Mouse (Mus musculus) cerebellum, postnatal 10 days (tissue): ENCODE results near the gene Rnf151.
A peak's percentile ranks its signal among the peaks of the same experiment; 100 is the strongest.

ENCODE experiments used
- DNase-seq, 2 experiments: peaks; one replicate each; pipeline ENCODE4 v3.0.0; 2021; ENCODE audit warnings: mixed read lengths in 2 of 2

Rnf151 gene

GRCm38 (mm10) chr17:24717943-24718342, at the start of gene Rnf151, which contains the start of gene Rps2:
TSS of gene Rnf151 (minus strand) at chr17:24718063.
TSS of gene Rps2 (plus strand) at chr17:24718116.
- DNase-seq, result no peak

GRCm38 (mm10) chr17:24766266-24766875, 48.5 kb upstream of the Rnf151 start:
- no peak for DNase-seq

DNA sequence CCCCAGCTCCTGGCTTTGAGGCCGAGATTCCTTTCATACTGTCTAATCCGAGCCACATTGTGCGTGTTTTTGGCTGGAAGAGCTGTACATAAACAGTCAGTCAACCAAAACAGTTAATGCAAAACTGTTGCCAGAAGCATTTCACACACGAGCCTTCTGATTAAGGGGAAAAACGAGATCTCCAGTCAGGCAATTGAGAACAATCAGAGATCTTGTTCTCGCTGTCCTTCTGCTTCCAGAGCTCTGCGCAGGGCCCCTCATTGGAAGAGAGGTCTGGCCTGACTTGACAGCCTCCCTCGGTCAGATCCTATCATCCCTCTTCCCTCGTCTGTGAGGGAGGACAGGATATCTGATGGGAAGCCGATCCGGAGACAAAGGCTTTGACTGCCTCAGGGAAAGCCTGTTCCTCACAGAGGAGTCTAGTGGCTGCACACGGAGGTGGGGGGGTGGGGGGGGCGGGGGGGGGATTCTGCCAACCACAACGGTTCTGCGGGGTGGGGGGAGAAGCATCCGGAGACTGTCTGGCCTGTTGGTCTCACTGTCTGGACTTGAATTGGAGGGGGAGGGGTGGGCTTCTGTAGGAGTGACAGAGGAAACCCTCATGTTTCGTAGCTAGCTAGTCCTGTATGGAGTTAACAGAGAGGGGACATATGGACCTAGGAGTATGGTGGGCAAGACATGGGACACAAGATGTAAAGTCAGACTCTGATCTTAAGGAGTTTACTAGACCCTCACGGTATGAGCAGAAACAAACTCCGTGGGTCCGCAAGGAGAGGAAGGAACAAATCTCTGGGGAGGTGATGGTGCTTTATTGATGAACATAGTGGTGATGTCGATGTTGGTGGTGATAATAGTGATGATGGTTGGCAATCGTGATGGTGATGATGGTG, 47.4 kb upstream of the Rnf151 start:
- peak in 1 of 2 experiments; percentile 25 for DNase-seq

DNA sequence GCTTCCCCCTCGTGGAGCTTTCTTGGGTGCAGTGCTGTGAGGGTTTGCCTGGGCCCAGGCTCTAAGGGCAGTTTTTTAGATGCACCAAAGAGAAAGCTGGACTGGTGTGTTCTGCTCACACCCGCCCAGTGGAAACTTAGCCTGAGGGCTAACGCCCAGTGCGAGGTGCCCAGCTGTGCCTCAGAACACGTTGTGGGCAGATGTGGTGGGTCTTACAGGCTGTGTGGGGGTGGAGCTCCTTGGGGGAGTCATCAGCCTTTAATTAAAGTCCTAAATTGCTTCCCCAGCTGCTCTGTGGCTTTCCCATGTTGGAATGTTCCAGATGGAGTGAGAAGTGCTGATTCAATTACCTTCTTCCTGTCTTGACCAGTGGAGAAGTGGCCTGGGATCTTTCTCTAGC, 43.3 kb upstream of the Rnf151 start:
- DNase-seq, result no peak

DNA sequence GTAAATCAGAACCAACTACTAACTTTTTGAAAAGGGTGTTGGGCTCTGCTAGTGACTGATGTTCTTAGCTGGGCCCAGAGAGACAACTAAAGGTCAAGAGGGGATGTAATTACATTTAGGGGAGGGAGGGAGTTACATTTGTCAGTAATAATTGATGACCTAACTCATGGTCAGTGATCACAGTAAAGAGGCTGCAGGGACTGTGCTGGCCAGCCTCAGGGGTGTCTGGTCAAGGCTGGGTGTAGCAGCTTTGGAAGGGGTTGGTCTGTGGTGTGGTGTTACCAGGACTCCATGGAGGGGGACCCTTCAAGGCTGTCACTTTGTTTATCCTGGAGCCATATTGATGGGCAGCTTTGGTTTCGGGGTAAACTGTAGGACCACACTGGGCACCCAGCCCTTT, 39.5 kb upstream of the Rnf151 start:
- no peak for DNase-seq

DNA sequence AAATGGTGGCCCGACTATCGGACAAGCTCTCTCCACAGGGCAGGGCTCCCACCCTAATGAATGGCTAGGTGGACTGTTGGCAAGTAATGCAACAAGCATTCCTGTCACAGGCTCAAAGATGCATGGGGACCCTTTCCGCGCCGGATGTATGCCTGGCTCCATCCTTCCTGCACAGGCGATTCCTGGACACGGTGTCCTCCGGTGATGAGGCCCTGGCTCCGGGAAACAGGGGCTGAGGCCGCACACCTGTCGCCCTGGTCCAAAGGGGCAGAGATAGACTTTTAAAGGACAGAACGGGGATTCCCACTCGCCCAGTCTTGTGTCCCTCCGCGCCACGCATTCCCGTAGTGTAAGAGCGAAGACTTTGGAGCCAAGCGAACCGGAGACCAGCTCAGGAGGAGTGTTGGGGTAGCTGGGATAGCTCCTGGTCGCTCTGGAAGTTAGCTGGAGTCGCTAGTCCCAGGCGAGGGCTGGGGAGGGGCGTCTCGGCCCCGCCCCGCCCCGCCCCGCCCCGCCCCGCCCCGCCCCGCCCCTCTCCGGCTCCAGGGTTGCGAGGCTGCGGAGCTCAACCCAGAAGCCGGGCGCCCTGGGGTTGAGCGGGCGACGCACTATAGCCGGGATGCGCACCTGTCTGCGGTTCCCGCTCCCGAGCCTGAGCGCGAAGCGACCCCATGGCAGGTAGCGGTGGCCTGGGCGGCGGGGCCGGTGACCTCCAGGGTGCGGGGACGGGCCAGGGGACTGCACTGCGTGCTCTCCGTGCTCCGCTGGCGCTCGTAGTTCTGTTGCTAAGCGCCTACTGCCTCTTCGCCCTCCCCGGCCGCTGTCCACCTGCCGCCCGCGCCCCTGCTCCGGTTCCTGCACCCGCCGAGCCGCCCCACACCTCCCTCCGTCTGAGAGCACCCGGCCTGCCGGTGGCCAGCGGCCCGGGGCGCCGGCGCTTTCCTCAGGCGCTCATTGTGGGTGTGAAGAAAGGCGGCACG, 34.8 kb upstream of the Rnf151 start, which contains the start of gene Hs3st6:
Hs3st6 (plus strand) TSS at position 574 of the 980 bp plus-strand sequence.
- no peak for DNase-seq

DNA sequence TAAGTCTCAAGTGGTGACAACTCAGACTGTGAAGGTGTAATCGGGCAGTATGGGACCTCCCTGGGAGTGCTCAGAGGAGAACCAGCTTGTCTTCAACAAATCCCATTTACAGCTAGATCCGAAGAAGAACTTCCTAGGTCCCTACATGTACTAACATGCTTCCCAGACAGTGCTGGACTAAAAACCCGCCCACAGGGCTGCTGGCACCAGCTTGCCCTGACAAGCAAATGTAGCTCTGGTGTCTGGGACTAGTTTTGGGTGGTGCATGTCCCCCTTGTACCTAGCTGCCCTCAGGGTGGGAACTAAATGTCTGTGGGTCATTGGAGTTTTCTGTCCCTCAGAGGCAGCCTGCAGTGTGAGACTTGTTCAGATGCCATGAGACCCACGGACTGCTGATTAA, 33.7 kb upstream of the Rnf151 start:
- DNase-seq, result no peak

DNA sequence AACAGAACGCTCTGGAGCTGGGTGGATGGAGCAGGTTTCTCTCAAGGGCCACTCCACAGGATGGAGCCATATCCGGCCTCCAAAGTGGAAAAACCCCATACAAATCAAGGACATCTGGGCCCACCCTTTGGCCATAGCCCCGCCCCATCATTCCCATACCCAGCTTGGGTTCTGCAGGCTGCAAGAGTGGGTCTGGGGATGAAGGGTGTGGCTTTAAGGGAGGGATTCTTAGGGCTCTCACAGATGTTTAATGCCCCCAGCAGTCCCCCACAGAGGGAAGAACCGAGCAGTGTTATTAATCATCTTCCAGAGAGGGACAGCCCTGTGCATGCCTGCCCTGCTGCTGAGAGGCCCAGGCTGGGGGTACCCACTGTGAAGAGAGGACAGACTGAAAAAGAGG, 29.1 kb upstream of the Rnf151 start:
- DNase-seq, result no peak

DNA sequence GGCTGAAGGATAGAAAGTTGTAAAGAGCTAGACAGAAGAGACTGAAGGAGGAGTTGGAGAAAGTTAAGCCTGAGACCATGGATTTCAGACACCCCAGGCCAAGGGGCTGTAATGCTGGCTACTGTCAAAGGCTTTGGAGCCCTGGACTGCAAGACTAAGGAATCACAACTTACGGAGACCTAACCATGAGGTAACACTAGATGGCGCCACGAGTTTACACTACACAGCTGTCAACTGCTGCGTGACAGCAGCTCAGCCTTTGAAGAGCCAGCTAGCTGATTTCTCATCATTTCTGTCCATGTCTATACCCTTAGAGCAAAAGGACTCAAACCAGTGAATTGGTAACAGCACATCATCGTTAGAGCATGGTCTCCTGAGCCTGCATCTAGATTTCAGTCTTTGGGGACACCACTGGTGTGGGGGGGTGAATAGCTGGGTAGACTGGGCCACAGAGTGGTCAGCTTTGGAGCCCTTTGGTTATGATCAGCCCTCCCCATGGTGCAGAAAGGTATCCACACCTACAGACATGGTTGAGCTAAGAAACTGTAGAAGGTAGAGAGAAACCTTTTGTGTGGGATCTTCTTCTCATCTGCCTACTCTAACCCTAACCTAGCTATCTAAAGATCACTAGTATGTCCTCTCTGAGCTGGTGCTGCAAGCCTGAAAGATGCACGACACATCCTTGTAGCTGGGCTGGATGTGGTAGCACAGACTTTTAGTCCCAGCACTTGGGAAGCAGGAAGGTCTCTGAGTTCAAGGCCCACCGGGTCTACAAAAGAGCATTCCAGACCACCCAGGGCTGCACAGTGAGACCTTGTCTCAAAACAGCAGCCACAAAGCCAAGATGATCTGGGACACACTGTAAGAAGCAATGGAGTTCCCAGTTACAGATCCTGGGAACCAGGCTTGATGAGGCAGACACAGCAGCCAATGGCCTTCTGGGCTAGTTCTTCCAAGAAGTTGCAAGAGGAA, 27.9 kb upstream of the Rnf151 start:
- DNase-seq, result peak; percentile 87 to 89

DNA sequence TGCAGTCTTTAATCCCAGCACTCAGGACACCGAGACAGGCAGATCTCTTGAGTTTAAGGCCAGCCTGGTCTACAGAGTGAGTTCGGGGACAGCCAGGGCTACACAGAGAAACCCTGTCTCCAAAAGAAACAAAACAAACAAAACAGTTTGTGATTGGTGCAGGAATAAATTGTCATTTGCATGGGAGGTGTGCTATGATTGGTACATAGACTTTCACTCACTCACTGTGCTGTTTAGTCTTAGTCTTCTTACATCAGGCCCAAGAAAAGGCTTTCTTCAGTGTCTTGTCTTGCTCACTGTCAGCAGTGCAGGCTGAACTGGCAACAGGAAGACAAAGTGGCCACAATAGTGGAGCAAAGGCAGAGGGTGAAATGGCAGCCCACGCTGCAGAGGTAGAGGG, 26.5 kb upstream of the Rnf151 start:
- DNase-seq, result no peak

DNA sequence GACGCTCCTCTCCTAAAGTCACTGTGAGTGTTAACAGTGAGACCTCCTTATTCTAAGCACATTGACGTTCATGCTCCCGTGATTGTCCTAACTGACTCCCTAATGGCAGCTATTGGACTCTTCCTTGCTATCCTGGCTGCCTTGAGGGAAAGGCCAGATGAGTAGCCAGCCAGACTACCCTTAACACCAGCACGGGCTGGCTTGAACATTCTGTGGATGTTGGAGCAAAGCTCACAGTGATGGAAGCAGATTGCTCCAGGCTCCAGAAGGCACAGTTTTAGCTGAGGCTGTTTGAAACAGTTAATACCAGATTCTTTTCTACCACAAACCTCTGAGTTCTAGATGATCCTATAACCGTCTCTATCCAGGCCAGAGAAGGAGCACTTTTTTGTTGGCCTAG, 26.0 kb upstream of the Rnf151 start:
- no peak for DNase-seq

- no peak for DNase-seq
These were observed 24.4 kb upstream of the Rnf151 start for GRCm38 (mm10) chr17:24742307-24742706.

- no peak for DNase-seq
These were observed 22.1 kb upstream of the Rnf151 start for GRCm38 (mm10) chr17:24739926-24740325.

- no peak for DNase-seq
These were observed 20.4 kb upstream of the Rnf151 start for GRCm38 (mm10) chr17:24738238-24738637.

- no peak for DNase-seq
These were observed 19.4 kb upstream of the Rnf151 start for GRCm38 (mm10) chr17:24737135-24737810.

GRCm38 (mm10) chr17:24736330-24737051, 18.6 kb upstream of the Rnf151 start, which contains the start of gene Msrb1:
TSS of gene Msrb1 (plus strand) at chr17:24736642.
- peak; percentile 93 to 96 for DNase-seq

DNA sequence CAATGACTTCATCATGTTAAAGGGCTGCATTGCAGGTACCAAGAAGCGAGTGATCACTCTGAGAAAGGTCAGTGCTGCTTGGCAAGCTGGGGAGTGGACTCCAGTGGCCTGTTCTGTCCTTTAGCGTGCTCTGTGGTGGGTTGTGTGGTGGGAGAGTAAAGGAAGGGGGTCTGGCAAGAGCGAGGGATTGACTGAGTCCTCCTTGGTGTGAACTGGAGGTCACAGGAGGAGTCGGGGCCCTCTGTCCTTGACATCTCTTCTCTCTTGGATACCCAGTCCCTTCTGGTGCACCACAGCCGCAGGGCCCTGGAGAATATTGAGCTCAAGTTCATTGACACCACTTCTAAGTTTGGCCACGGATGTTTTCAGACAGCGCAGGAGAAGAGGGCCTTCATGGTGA, 17.6 kb upstream of the Rnf151 start:
- DNase-seq, result no peak

DNA sequence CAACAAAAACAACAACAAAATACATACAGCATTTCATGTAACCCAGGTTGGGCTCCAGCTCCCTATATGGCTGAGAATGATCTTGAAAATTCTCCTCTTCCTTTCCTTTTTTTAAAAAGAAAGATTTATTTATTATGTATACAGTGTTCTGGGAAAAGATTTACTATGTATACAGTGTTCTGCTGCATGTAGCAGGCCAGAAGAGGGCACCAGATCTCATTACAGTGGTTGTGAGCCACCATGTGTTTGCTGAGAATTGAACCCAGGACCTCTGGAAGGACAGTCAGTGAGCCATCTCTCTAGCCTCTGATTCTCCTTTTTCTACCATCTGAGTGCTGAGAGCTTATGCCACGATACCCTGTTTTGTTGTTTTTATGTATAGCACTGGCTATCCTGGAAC, 16.6 kb upstream of the Rnf151 start:
- DNase-seq, result no peak

DNA sequence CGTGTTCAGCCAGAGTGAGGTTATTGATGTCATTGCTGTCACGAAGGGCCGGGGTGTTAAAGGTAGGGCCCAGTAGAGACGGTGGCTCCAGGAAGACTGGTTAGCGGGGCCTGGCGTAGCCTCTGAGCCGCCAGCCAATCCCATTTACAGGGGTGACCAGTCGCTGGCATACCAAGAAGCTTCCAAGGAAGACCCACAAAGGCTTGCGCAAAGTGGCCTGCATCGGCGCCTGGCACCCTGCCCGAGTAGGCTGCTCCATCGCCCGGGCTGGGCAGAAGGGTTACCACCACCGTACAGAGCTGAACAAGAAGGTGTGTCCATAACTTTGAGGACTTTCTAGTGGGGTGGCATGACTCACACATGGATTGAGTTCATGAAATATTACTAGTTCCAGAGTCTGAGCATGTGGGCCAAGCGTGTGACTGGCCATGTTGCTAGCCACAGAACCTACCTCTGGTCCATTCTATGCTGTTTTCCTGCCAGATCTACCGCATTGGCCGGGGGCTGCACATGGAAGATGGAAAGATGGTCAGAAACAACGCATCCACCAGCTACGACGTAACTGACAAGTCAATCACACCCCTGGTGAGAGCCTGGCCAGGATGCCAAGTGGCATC, 15.7 kb upstream of the Rnf151 start:
- DNase-seq, result no peak
